Mouse (Mus musculus) lung, adult 2 months (tissue): ENCODE data around the gene Stoml2. TPM values are rescaled to one million over a fixed set of nuclear protein-coding genes. Genes with fewer than 3 reads are reported as not detected.
A peak's percentile ranks its signal among the peaks of the same experiment; 100 is the strongest.

ENCODE experiments used
- DNase-seq: peaks from one replicate; pipeline ENCODE4 v3.0.0; 2022
- H3K4me1 ChIP-seq: fragments of 200-500 bp; 2 replicates; pipeline ENCODE4 v1.6.1; 2011; ENCODE audit warnings: low read length; ENCODE audit not compliant: control insufficient read depth, insufficient read depth
- H3K4me3 ChIP-seq: fragments of 200-500 bp; replicated peaks from 2 replicates; pipeline ENCODE3; 2011; ENCODE audit warnings: low read depth, mild to moderate bottlenecking, control low read depth, low read length; ENCODE audit errors: extremely low read depth
- CTCF ChIP-seq: fragments of 200-500 bp; IDR thresholded peaks from 2 replicates; pipeline ENCODE4 v1.5.1; 2011; ENCODE audit warnings: mild to moderate bottlenecking, low read length, control low read depth; ENCODE audit not compliant: insufficient read depth
- POLR2A ChIP-seq: fragments of 200-500 bp; IDR thresholded peaks from 2 replicates; pipeline ENCODE4 v1.6.1; 2011; ENCODE audit warnings: low read depth, mild to moderate bottlenecking, control low read depth, low read length, borderline replicate concordance; ENCODE audit errors: extremely low read depth
- WGBS: fragments of 180-500 bp; shearing (Covaris S2); methylation state at CpG from one replicate; pipeline ENCODE4 v1.1.7; 2018; 5-methylcytosine and 5-hydroxymethylcytosine counted together
- polyA plus RNA-seq: library from polyadenylated mRNA; depleted of rRNA; stranded (reverse); fragments of >200 nt; gene quantifications from 2 replicates; pipeline ENCODE4 v1.2.3, GENCODE M21; 2012

The Stoml2 gene
- polyA plus RNA-seq, 1 experiment = 56.6 TPM

DNA sequence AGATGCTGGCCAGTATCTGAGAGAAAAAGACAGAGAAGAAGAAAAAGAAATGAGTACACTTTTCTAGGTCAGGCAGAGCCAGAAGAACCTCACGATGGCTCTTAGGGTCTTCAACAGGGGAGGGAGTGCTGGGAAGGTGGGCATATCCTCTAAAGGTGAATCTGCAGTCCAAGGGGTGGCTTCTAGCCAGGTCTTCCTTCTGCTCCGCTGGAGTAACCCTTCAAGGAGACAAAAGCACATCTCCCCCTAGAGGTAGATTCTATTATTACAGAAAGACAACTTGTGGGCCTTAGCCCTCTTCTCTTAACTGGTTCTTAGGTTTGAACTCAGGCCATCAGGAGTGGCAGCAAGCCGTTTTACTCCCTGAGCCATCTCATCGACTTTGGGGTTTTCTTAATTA is 21.1 kb upstream of the Stoml2 start:
- WGBS = 10% methylated on average over 4 of the region's 4 CpGs
- Histone ChIP-seq H3K4me1 (no peaks in the 10 kb centered on the region; the same call in 1 of the 2 replicates), H3K4me3 (no peak overlapping the region)
- TF ChIP-seq CTCF (peak; percentile 35; the same call in 1 of the 2 replicates), POLR2A (no peak)
- peak; percentile 39 for DNase-seq

DNA sequence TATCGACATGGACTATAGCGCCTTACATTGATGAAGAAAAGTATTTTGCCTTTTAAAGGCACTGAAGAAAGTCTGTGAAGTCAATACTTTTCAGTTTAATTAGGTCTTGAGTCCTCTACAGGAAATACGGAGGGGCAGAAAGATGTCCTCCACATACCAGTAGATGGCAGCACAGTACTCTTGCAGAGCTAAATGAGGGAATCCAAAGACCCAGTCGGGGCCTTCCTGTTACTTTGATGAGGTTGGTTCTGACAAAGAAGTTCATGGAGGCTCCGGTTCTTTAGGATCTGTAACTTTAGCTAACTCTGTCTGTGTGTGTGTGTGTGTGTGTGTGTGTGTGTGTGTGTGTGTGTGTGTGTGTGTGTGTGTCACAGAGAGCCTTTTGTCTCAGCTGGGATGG is 15.7 kb upstream of the Stoml2 start:
- no peak overlapping the region for H3K4me3 ChIP-seq
- TF ChIP-seq CTCF (peak; percentile 38; the same call in 1 of the 2 replicates), POLR2A (no peak)
- DNase-seq = peak; percentile 33
- H3K4me1 ChIP-seq = peaks cover 12% of the 10 kb centered on the region
- 6% methylated on average over 5 of the region's 5 CpGs for WGBS

DNA sequence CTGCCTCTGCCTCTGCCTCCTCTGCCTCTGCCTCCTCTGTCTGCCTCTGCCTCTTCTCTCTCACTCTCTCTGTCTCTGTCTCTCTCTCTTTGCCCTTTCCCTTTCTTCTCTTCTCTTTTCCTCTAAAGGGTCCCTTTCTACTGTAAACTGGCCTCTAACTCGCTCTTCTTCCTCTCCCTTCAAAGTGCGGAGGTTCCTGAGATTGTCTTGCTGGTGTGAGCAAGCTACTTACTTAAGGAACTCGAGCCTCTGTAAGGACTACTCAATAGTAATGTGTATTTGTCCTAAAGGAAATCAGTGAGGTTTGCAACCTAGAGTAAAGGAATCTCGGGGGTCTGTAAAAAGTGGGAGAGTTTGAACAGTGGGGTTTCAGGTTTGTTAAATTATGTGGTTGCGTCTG is 15.1 kb upstream of the Stoml2 start:
- Histone ChIP-seq H3K4me3 (no peak overlapping the region), H3K4me1 (peaks cover 12% of the 10 kb centered on the region)
- no peak for TF ChIP-seq POLR2A
- TF ChIP-seq CTCF = no peak
- 38% methylated on average over 5 of the region's 5 CpGs for WGBS
- DNase-seq = no peak

DNA sequence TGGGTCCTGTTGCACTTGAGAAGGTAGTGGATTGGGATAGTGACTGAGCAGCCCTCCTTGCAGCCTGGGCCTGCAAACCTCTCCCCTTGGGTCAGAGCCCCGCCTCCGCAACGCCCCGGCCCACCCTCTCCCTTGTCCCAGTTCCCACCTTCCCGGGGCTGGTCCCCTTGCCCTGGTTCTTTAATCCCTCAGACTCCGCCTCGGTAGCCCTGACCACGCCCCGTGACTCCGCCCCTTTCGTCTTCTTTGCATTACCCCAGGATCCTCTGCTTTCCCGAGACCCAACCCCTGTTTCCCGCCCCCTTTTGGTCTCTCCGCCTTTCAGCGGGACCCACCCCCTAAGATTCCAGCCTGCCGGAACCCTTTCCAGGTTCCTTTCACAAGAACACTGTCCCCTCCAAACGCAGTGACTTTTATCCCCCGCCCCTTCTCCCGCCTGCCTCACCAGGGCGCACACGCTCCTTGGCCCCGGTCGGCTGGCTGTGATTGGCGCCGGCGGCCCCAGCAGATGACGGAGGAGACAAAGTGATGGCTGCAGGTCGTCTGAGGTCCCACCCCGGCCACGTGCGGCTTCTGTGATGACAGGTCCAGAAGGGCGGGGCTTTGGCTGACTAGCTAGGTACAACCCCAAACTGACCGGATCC is 14.3 kb upstream of the Stoml2 start, which contains the start of gene Fam214b:
TSS of gene Fam214b (minus strand) at position 562 of the 644 bp plus-strand sequence.
- TF ChIP-seq POLR2A = peak; percentile 74; the same call in 1 of the 2 replicates
- TF ChIP-seq CTCF = no peak
- Histone ChIP-seq H3K4me1 (peaks cover 12% of the 10 kb centered on the region), H3K4me3 (peak within 1 kb of the TSS; percentile 73)
- WGBS = under 1% methylated on average over 33 of the region's 33 CpGs
- peak; percentile 100 for DNase-seq

DNA sequence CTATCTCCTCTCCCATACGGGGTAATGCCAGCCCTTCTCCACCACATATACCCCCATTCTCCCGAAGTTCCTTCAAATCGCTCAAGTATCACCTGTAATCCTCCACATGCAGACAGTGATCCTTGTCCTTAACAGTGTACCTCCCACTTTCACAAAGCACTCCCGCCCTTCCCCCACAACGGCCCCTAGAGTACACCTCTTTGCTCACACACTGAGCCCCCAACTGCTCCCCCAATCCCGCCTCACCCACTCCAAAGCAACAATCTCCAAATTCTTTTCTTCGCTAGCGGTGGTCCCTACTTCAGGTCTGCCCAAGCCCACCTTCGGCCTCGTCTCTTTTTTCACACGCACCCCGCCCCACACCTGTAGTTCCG is 13.8 kb upstream of the Stoml2 start:
- TF ChIP-seq CTCF (no peak), POLR2A (no peak)
- 6% methylated on average over 13 of the region's 13 CpGs for WGBS
- no peak for DNase-seq
- Histone ChIP-seq H3K4me1 (peaks cover 12% of the 10 kb centered on the region), H3K4me3 (peak overlapping the region; percentile 71)

DNA sequence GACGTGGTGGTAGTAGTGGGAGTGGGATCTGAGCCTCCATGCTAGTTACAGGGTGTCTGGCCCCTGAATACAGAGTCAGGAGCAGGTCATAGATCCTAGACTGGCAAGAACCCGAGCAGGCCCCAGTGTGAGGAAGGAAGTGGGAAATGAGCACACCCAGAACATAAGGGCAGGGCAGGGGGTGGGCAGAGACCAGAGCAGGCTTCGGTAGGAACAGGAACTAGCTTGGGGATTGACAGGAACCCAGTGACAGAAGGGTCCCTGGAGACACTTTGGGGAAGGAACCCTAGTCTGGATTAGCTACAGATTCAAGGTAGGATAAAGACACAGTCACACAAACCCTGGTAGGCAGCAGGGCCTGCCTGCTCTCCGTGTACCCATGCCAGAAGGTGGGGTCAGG is 13.2 kb upstream of the Stoml2 start:
- 7% methylated on average over 4 of the region's 4 CpGs for WGBS
- Histone ChIP-seq H3K4me1 (peaks cover 12% of the 10 kb centered on the region), H3K4me3 (peak overlapping the region; percentile 40)
- peak; percentile 41 for DNase-seq
- TF ChIP-seq CTCF (no peak), POLR2A (peak; percentile 27; the same call in 1 of the 2 replicates)

DNA sequence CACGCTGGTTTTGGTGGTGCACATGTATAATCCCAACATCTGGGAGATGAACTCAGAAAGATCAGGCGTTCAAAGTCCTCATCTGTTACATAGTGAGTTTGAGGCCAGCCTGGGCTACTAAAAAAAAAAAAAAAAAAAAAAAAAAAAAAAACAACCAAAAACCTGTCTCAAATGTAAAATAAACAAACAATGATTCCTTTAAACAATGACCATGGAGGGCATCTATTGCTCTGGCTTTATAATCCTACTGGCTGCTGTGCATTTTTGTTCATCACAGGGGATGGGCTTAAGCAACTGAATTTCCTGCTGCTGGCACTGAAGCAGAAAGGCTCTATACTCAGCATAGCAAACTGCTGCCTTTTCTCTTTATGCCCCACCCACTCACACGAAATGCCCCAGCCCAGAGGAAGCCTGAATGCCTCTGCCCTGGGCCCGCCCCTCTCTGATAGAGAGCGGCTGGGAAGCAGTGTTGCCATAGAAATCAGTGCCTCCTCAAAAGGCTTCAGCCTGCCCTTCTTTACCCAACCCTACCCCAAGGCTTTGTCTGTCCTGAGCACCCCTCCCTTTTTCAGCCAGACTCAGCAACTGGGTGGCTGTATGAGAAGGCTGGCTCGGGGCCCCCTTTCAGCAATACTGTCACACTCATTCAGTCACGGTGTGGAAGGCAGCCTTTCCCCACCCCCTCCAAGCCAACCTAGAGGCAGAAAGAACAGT is 12.3 kb upstream of the Stoml2 start:
- DNase-seq = peak; percentile 50
- H3K4me3 ChIP-seq = no peak overlapping the region
- TF ChIP-seq CTCF (no peak), POLR2A (no peak)
- 15% methylated on average over 7 of the region's 7 CpGs for WGBS
- peaks cover 20% of the 10 kb centered on the region for H3K4me1 ChIP-seq

DNA sequence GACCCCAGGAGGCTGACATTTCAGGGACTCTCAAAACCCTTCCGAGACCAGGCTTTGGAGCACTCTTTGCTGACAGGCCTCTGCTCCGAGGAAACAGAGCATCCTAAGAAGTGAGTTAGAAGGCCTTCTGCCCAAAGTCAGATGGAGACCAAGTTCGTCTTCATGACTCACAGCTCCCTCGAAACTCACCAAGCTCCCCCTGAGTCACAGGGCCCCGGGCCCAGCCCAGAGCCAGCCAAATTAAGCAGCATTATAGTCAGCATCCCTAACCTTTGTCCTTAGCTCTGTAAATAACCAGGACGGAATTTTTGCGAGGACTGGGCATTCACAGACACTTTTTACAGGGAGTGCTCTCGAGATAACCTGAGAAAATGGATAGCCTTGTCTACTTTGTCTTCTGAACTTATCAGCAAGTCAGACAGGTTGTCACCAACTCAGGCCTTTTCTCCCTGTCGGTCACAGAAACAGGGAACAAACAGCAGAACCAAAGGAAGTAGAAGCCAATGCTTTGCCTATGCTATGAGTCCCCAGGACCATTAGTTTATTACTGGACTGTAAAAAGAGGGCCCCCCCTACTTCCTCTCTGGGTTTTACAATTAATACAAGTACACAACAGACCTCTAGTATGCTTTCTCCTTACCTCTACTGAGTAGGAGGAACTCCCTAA is 9.5 kb upstream of the Stoml2 start:
- TF ChIP-seq POLR2A = no peak
- Histone ChIP-seq H3K4me1 (peaks cover 27% of the 10 kb centered on the region), H3K4me3 (no peak overlapping the region)
- 63% methylated on average over 9 of the region's 9 CpGs for WGBS
- DNase-seq = no peak

DNA sequence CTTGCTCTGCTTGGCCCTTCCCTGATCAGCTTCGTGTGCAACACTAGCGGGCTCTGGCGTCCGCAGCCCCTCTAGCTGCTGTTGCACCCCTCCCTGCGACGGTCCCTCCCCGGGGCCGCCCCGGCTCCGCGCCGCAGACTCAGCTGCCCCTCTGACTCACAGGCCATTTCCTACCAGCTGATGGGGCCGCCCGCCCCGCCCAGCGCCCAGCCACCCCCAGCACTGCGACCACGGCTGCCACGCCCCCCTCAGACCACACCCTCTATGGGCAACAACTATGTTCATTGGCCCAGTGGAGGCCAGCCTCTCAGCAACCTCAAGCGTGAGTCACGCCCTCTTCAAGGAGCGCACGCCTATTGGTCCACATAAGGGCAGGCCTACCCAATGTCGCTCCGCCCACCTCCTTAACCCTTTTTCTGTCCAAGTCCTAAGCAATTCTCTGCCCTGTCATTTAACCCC is 8.6 kb upstream of the Stoml2 start:
- peak; percentile 92 for DNase-seq
- TF ChIP-seq CTCF = no peak
- TF ChIP-seq POLR2A = peak; percentile 76
- WGBS = under 1% methylated on average over 25 of the region's 25 CpGs
- H3K4me3 ChIP-seq = peak overlapping the region; percentile 89
- peaks cover 27% of the 10 kb centered on the region for H3K4me1 ChIP-seq

DNA sequence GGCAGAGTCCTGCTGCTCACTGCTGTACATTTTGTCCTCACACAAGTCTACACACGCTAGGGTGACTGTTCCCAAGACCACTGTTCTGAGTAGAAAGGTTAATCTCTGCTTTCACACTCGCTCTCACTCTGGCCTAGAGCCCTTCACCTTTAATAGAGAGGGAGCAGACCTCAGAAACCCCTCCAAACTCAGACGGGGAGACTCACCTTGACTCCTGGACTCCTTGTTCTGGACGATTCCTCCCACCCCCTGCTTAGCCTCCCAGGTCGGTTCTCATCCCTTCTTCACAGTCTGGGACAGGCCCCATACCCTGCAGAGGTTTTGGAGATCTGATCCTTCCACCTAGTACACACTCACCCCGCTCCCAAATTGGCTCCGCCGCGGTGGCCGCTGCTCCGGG is 8.1 kb upstream of the Stoml2 start:
- DNase-seq = no peak
- 4% methylated on average over 11 of the region's 11 CpGs for WGBS
- no peak for TF ChIP-seq CTCF
- TF ChIP-seq POLR2A = no peak

More for the DNA sequence above, 8.1 kb upstream of the Stoml2 start:
- Histone ChIP-seq H3K4me1 (peaks cover 25% of the 10 kb centered on the region), H3K4me3 (peak overlapping the region; percentile 89)
